Mouse (Mus musculus) heart, embryonic 13.5 days (tissue): Measurements from ENCODE around the gene Ces1f. TPM values are rescaled to one million over a fixed set of nuclear protein-coding genes. Genes with fewer than 3 reads are reported as not detected.

Source experiments
- ATAC-seq: fragments of 200-750 bp; cut with Nextera tagmentation; 2 replicates; pipeline ENCODE4 v1.8.0; 2017; ENCODE audit warnings: moderate TSS enrichment; ENCODE audit not compliant: insufficient number of reproducible peaks, low FRiP score, low TSS enrichment; ENCODE audit errors: extremely low read depth
- H3K27ac ChIP-seq: fragments of 300-500 bp; sonication (generic); replicated peaks from 2 replicates; pipeline ENCODE4 v1.5.1; 2015; ENCODE audit warnings: moderate library complexity, mild to moderate bottlenecking, inconsistent platforms
- H3K27me3 ChIP-seq: fragments of 300-500 bp; sonication (generic); replicated peaks from 2 replicates; pipeline ENCODE4 v1.6.1; 2015; ENCODE audit warnings: mild to moderate bottlenecking, inconsistent platforms
- H3K36me3 ChIP-seq: fragments of 300-500 bp; sonication (generic); 2 replicates; pipeline ENCODE4 v1.6.1; 2015; ENCODE audit warnings: mild to moderate bottlenecking, inconsistent platforms
- H3K4me1 ChIP-seq: fragments of 300-500 bp; sonication (generic); 2 replicates; pipeline ENCODE4 v1.6.1; 2015; ENCODE audit warnings: inconsistent platforms
- H3K4me2 ChIP-seq: fragments of 300-500 bp; sonication (generic); 2 replicates; pipeline ENCODE4 v1.6.1; 2015; ENCODE audit warnings: inconsistent platforms, mild to moderate bottlenecking, moderate library complexity
- H3K4me3 ChIP-seq: fragments of 300-500 bp; sonication (generic); 2 replicates; pipeline ENCODE4 v1.5.1; 2015; ENCODE audit warnings: moderate library complexity, mild to moderate bottlenecking, inconsistent platforms
- H3K9ac ChIP-seq: fragments of 300-500 bp; sonication (generic); 2 replicates; pipeline ENCODE4 v1.6.1; 2015; ENCODE audit warnings: inconsistent platforms, mild to moderate bottlenecking, moderate library complexity
- H3K9me3 ChIP-seq: fragments of 300-500 bp; sonication (generic); 2 replicates; pipeline ENCODE4 v1.6.1; 2016; ENCODE audit warnings: inconsistent platforms
- WGBS: fragments of 180-500 bp; shearing (Covaris S2); methylation state at CpG from one replicate; pipeline ENCODE4 v1.1.7; 2015; ENCODE audit warnings: mixed read lengths; 5-methylcytosine and 5-hydroxymethylcytosine counted together
- polyA plus RNA-seq: library from polyadenylated mRNA; unstranded; fragments of >200 nt; fragmentation: Nextera tagmentation; extraction: Ambion mirVana; gene quantifications from 2 replicates; pipeline ENCODE4 v1.2.1, GENCODE M21; 2015

The Ces1f gene
- 0.36 TPM in 1 of 2 replicates, not detected in the other for polyA plus RNA-seq

GRCm38 (mm10) chr8:93279556-93279955, at the start of gene Ces1f:
Gene Ces1f (minus strand): TSS chr8:93279747.
- H3K27ac ChIP-seq: no peak within 1 kb of the TSS
- no peaks in the 10 kb centered on the region for H3K4me1 ChIP-seq
- no peaks in the 10 kb centered on the region for H3K27me3 ChIP-seq
- no peak for ATAC-seq
- no peaks in the 10 kb centered on the region for H3K9me3 ChIP-seq
- no peaks in the 10 kb centered on the region for H3K36me3 ChIP-seq
- H3K4me3 ChIP-seq: no peak within 1 kb of the TSS
- no peak within 1 kb of the TSS for H3K9ac ChIP-seq
- H3K4me2 ChIP-seq: no peak within 1 kb of the TSS
- 79% methylated on average over 1 of the region's 1 CpGs for WGBS

DNA sequence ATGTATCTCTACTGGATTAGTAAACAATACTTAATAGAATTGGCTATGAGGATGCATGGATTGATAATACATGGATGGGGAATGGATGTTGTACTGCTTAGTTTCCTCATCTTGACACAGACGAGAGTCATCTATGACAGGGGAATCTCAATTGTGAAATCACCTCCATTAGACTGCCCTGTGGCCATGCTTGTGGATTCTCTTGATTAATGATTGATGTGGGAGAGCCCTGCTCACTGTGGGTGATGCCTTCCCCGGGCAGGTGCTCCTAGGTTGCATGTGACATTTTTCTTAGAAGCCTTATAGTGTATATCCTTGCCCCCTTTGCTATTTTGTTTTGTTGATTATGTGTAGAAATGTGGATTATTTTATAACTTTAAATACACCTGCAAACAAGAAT, 45.6 kb upstream of the Ces1f start:
- H3K27ac ChIP-seq: no peak overlapping the region
- H3K9ac ChIP-seq: no peak overlapping the region
- H3K4me3 ChIP-seq: no peak overlapping the region
- ATAC-seq: no peak
- H3K27me3 ChIP-seq: no peaks in the 10 kb centered on the region
- no peaks in the 10 kb centered on the region for H3K36me3 ChIP-seq
- no peaks in the 10 kb centered on the region for H3K9me3 ChIP-seq
- no peak overlapping the region for H3K4me2 ChIP-seq
- 67% methylated on average over 2 of the region's 2 CpGs for whole genome bisulfite sequencing
- no peaks in the 10 kb centered on the region for H3K4me1 ChIP-seq

DNA sequence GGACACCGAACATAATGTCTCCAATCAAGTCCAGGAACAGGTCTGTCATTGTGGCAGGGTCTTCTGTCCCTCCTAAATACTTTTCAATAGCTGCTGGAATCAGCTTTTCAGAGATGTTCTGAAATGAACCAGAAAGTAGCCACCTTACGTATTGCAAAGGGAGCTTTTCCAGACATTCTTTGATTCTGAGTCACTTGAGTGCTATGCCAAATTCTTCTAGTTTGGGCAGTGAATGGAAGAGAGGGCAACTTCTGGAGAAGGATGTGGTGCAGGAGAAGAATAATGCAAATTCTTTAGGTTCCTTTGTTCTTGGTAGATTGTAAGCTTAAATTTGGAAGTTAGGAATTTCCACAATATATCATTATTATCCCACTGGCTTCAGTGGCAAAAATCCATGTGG, 37.5 kb upstream of the Ces1f start:
- Histone ChIP-seq H3K27me3 (no peaks in the 10 kb centered on the region), H3K4me2 (no peak overlapping the region), H3K9ac (no peak overlapping the region), H3K27ac (no peak overlapping the region), H3K4me3 (no peak overlapping the region), H3K36me3 (no peaks in the 10 kb centered on the region), H3K4me1 (no peaks in the 10 kb centered on the region), H3K9me3 (no peaks in the 10 kb centered on the region)
- ATAC-seq: no peak
- WGBS: 71% methylated on average over 2 of the region's 2 CpGs

GRCm38 (mm10) chr8:93315557-93315956, 36.0 kb upstream of the Ces1f start:
- WGBS: 43% methylated on average over 2 of the region's 2 CpGs
- no peak for ATAC-seq
- Histone ChIP-seq H3K9me3 (no peaks in the 10 kb centered on the region), H3K4me1 (no peaks in the 10 kb centered on the region), H3K4me3 (no peak overlapping the region), H3K4me2 (no peak overlapping the region), H3K27ac (no peak overlapping the region), H3K36me3 (no peaks in the 10 kb centered on the region), H3K9ac (no peak overlapping the region), H3K27me3 (no peaks in the 10 kb centered on the region)

GRCm38 (mm10) chr8:93283896-93284295, 4.3 kb upstream of the Ces1f start:
- Histone ChIP-seq H3K9me3 (no peaks in the 10 kb centered on the region), H3K27ac (no peak overlapping the region), H3K27me3 (no peaks in the 10 kb centered on the region), H3K9ac (no peak overlapping the region), H3K4me3 (no peak overlapping the region), H3K4me1 (no peaks in the 10 kb centered on the region), H3K36me3 (no peaks in the 10 kb centered on the region), H3K4me2 (no peak overlapping the region)
- WGBS: 66% methylated on average over 2 of the region's 2 CpGs
- ATAC-seq: no peak

DNA sequence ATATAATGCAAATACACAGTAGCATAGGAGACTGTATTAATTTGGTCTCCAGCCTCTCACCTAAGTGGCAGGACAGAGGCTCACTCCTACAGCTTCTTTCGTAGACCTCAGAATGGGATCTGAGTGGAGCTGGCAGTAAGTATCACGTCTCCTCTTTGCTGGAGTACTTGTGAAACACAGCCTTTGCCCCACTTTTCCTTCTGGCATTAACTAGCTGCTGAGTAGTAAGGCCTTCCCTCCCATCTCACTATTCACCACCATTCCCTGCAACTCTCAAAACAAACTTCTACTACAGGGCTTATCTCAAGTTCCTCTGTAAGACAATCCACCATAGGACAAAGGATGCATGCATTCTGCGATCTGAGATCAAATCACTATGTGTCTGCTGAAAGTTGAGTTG, 2.8 kb upstream of the Ces1f start:
- WGBS: 58% methylated on average over 3 of the region's 3 CpGs
- no peak overlapping the region for H3K4me2 ChIP-seq
- no peaks in the 10 kb centered on the region for H3K4me1 ChIP-seq
- no peak for ATAC-seq
- H3K36me3 ChIP-seq: no peaks in the 10 kb centered on the region
- H3K27me3 ChIP-seq: no peaks in the 10 kb centered on the region
- H3K4me3 ChIP-seq: no peak overlapping the region
- no peak overlapping the region for H3K27ac ChIP-seq
- H3K9me3 ChIP-seq: no peaks in the 10 kb centered on the region
- H3K9ac ChIP-seq: no peak overlapping the region

DNA sequence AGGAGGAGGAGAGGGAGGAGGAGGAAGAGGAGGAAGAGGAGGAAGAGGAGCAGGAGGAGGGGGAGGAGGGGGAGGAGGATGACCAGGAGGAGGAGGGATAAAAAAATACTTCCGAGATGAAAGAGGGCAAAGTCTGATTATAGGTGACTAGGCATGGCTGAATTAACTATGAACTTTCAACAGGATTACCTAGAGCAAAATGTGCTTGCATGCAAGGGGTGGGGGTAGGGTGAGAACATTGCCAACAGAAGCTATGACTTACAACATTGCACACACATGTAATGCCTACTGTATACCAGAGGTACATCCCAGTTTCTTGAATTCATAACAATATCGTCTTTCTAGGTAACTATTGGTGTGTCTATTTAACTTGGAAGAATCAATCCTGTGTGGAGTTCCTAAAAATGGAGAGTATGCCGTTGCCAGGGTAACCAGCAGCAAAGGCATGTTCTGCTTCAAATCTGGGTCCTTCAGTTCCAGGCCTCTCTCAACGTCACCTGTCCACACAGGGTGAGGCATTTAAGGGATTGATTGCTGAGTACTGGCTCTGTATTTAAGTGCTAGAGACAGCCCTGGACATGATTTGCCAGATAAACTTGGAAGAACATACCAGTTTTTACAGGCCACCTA, 1.3 kb downstream of the Ces1f start:
- H3K4me1 ChIP-seq: no peaks in the 10 kb centered on the region
- 66% methylated on average over 4 of the region's 4 CpGs for WGBS

GRCm38 (mm10) chr8:93274609-93275008, 4.9 kb downstream of the Ces1f start:
- WGBS: 76% methylated on average over 4 of the region's 4 CpGs
- H3K4me2 ChIP-seq: no peak overlapping the region

More for the DNA sequence above, 1.3 kb downstream of the Ces1f start:
- Histone ChIP-seq H3K4me3 (no peak overlapping the region), H3K27me3 (no peaks in the 10 kb centered on the region), H3K9me3 (no peaks in the 10 kb centered on the region), H3K9ac (no peak overlapping the region), H3K4me2 (no peak overlapping the region), H3K36me3 (no peaks in the 10 kb centered on the region), H3K27ac (no peak overlapping the region)
- ATAC-seq: no peak

GRCm38 (mm10) chr8:93273321-93273720, 6.2 kb downstream of the Ces1f start:
- Histone ChIP-seq H3K4me1 (no peaks in the 10 kb centered on the region), H3K4me3 (no peak overlapping the region), H3K4me2 (no peak overlapping the region), H3K27me3 (no peaks in the 10 kb centered on the region), H3K9ac (no peak overlapping the region), H3K27ac (no peak overlapping the region), H3K36me3 (no peaks in the 10 kb centered on the region), H3K9me3 (no peaks in the 10 kb centered on the region)
- ATAC-seq: no peak
- WGBS: 78% methylated on average over 3 of the region's 3 CpGs

More at GRCm38 (mm10) chr8:93274609-93275008, 4.9 kb downstream of the Ces1f start:
- no peaks in the 10 kb centered on the region for H3K27me3 ChIP-seq
- no peak overlapping the region for H3K4me3 ChIP-seq
- H3K27ac ChIP-seq: no peak overlapping the region
- no peaks in the 10 kb centered on the region for H3K9me3 ChIP-seq
- no peak overlapping the region for H3K9ac ChIP-seq
- H3K36me3 ChIP-seq: no peaks in the 10 kb centered on the region
- H3K4me1 ChIP-seq: no peaks in the 10 kb centered on the region
- ATAC-seq: no peak

GRCm38 (mm10) chr8:93272686-93273085, 6.9 kb downstream of the Ces1f start:
- no peak for ATAC-seq
- Histone ChIP-seq H3K27me3 (no peaks in the 10 kb centered on the region), H3K4me2 (no peak overlapping the region), H3K4me3 (no peak overlapping the region), H3K9ac (no peak overlapping the region), H3K4me1 (no peaks in the 10 kb centered on the region), H3K27ac (no peak overlapping the region), H3K9me3 (no peaks in the 10 kb centered on the region), H3K36me3 (no peaks in the 10 kb centered on the region)
- WGBS: 76% methylated on average over 4 of the region's 4 CpGs

DNA sequence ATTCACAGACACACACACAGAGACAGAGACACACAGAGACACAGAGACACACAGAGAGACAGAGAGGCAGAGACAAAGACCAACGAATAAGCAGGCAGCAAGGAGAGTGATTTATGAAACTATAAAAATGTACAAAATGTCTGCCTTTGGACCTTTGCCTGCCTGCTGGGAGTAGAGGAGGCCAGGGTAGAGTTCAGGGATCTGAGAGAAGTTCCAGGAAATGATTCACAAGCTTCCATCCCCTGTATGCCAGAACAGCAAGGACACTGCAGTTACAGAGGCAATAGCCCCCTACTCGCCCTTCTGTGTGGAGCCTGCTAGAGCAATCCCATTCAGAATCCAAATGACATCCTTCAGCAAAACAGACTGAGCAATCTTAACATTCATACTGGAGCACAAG, 18.1 kb downstream of the Ces1f start:
- 62% methylated on average over 2 of the region's 2 CpGs for WGBS
- Histone ChIP-seq H3K4me2 (no peak overlapping the region), H3K9me3 (no peaks in the 10 kb centered on the region), H3K4me1 (no peaks in the 10 kb centered on the region), H3K27ac (no peak overlapping the region), H3K9ac (no peak overlapping the region), H3K27me3 (no peaks in the 10 kb centered on the region), H3K36me3 (no peaks in the 10 kb centered on the region), H3K4me3 (no peak overlapping the region)
- no peak for ATAC-seq

DNA sequence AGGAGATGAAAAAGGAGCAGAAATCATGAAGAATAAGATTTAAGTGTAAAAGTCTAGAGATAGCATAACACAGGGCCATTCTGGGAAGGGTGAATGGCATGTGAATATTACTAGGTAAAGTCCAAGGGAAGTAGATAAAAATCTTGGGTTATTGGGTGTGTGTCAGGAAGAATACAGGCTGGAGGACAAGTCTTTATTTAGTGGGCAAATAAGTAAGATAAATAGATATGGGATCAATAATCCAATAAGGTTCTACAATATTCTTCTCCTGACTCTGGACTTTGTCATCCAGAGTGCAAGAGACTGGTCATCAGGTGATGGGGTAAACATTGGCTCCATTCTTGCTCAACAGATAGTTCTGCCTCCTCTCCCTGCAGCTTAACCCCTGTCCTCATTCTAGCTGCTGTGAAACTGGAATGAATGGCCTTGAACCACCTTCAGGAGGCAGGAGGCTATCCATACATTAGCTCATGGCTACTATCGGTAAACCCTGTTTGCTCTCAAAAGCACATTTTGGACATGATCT, 27.1 kb downstream of the Ces1f start:
- Histone ChIP-seq H3K9ac (no peak overlapping the region), H3K27me3 (no peaks in the 10 kb centered on the region), H3K4me2 (no peak overlapping the region), H3K9me3 (no peaks in the 10 kb centered on the region), H3K4me1 (no peaks in the 10 kb centered on the region), H3K4me3 (no peak overlapping the region), H3K36me3 (no peaks in the 10 kb centered on the region), H3K27ac (no peak overlapping the region)
- ATAC-seq: no peak
- WGBS: 85% methylated on average over 1 of the region's 1 CpGs
